Mouse (Mus musculus) kidney, postnatal 0 days (tissue): ENCODE measurements around the gene Slc6a9. TPM values are rescaled to one million over a fixed set of nuclear protein-coding genes. Genes with fewer than 3 reads are reported as not detected.

Source experiments
- ATAC-seq: fragments of 200-750 bp; cut with Nextera tagmentation; replicated peaks from 2 replicates; pipeline ENCODE4 v1.8.0; 2017; ENCODE audit warnings: low read depth, moderate number of reproducible peaks, moderate TSS enrichment, moderate library complexity; ENCODE audit not compliant: low FRiP score
- DNase-seq: peaks from one replicate; pipeline ENCODE4 v3.0.0-alpha.2; 2016; ENCODE audit warnings: low spot score
- H3K27ac ChIP-seq: fragments of 300-500 bp; sonication (generic); 2 replicates; pipeline ENCODE4 v1.5.1; 2014; ENCODE audit warnings: mild to moderate bottlenecking
- H3K27me3 ChIP-seq: fragments of 300-500 bp; sonication (generic); 2 replicates; pipeline ENCODE4 v1.6.1; 2014; ENCODE audit warnings: low read length, mixed read lengths; ENCODE audit not compliant: insufficient read depth
- H3K36me3 ChIP-seq: fragments of 300-500 bp; sonication (generic); 2 replicates; pipeline ENCODE4 v1.6.1; 2014; ENCODE audit warnings: low read length, mixed read lengths; ENCODE audit not compliant: insufficient read depth
- H3K4me1 ChIP-seq: fragments of 300-500 bp; sonication (generic); replicated peaks from 2 replicates; pipeline ENCODE4 v1.6.1; 2014; ENCODE audit warnings: antibody characterized with exemption, low read length, mixed read lengths; ENCODE audit not compliant: insufficient read depth
- H3K4me2 ChIP-seq: fragments of 300-500 bp; sonication (generic); 2 replicates; pipeline ENCODE4 v1.6.1; 2014; ENCODE audit warnings: mild to moderate bottlenecking, low read length, moderate library complexity, mixed read lengths
- H3K4me3 ChIP-seq: fragments of 300-500 bp; sonication (generic); replicated peaks from 2 replicates; pipeline ENCODE4 v1.5.1; 2014; ENCODE audit warnings: low read depth, low read length
- H3K9ac ChIP-seq: fragments of 300-500 bp; sonication (generic); 2 replicates; pipeline ENCODE4 v1.6.1; 2014; ENCODE audit warnings: low read depth, low read length
- H3K9me3 ChIP-seq: fragments of 300-500 bp; sonication (generic); replicated peaks from 2 replicates; pipeline ENCODE4 v1.6.1; 2016; ENCODE audit warnings: low read length, inconsistent platforms, mixed read lengths
- CTCF ChIP-seq: IDR thresholded peaks from 2 replicates; pipeline ENCODE4 v1.5.1; 2016; ENCODE audit warnings: antibody characterized with exemption, low read depth, mild to moderate bottlenecking, moderate library complexity
- WGBS: fragments of 180-500 bp; shearing (Covaris S2); extraction: QIAGEN DNeasy Blood & Tissue Kit; methylation state at CpG from one replicate; pipeline ENCODE4 v1.1.7; 2014; 5-methylcytosine and 5-hydroxymethylcytosine counted together
- polyA plus RNA-seq: library from polyadenylated mRNA; unstranded; fragments of >200 nt; fragmentation: Nextera tagmentation; extraction: Ambion mirVana; gene quantifications from 2 replicates; pipeline ENCODE4 v1.2.1, GENCODE M21; 2015

The Slc6a9 gene
- polyA plus RNA-seq, 1 experiment from 2014 or later: 8.6 TPM

GRCm38 (mm10) chr4:117887133-117887532 lies 52.8 kb downstream of the Slc6a9 start, which contains the start of gene Atp6v0b:
TSS of gene Atp6v0b (minus strand) at chr4:117887333.
- peak; percentile 90 for ATAC-seq
- under 1% methylated on average over 37 of the region's 37 CpGs for WGBS
- H3K4me1 ChIP-seq: peaks cover 16% of the 10 kb centered on the region

GRCm38 (mm10) chr4:117887920-117888319 lies 53.6 kb downstream of the Slc6a9 start:
- ATAC-seq (no peak), DNase-seq (no peak)
- WGBS: 75% methylated on average over 2 of the region's 2 CpGs
- Histone ChIP-seq H3K9me3 (no peaks in the 10 kb centered on the region), H3K27ac (no peak overlapping the region), H3K27me3 (no peaks in the 10 kb centered on the region), H3K36me3 (peaks cover 14% of the 10 kb centered on the region; the same call in 1 of the 2 replicates), H3K4me2 (peak overlapping the region; percentile 98), H3K4me1 (peaks cover 11% of the 10 kb centered on the region), H3K4me3 (no peak overlapping the region; the same call in 1 of the 2 replicates), H3K9ac (no peak overlapping the region)
- TF ChIP-seq CTCF: no peak

More at GRCm38 (mm10) chr4:117887133-117887532, 52.8 kb downstream of the Slc6a9 start, which contains the start of gene Atp6v0b:
- H3K9me3 ChIP-seq: no peaks in the 10 kb centered on the region
- H3K36me3 ChIP-seq: peaks cover 14% of the 10 kb centered on the region; the same call in 1 of the 2 replicates
- peak; percentile 93 for DNase-seq
- H3K4me3 ChIP-seq: peak within 1 kb of the TSS; percentile 91
- no peaks in the 10 kb centered on the region for H3K27me3 ChIP-seq
- peak within 1 kb of the TSS; percentile 98 for H3K4me2 ChIP-seq
- peak within 1 kb of the TSS; percentile 80 for H3K9ac ChIP-seq
- H3K27ac ChIP-seq: peak within 1 kb of the TSS; percentile 76
- no peak for TF ChIP-seq CTCF

GRCm38 (mm10) chr4:117889471-117889870 lies 55.2 kb downstream of the Slc6a9 start:
- Histone ChIP-seq H3K36me3 (peaks cover 14% of the 10 kb centered on the region; the same call in 1 of the 2 replicates), H3K9ac (no peak overlapping the region), H3K4me3 (no peak overlapping the region), H3K27me3 (no peaks in the 10 kb centered on the region), H3K9me3 (no peaks in the 10 kb centered on the region), H3K4me1 (peaks cover 11% of the 10 kb centered on the region), H3K27ac (no peak overlapping the region), H3K4me2 (no peak overlapping the region)
- no peak for DNase-seq
- no peak for ATAC-seq
- no peak for TF ChIP-seq CTCF
- WGBS: 91% methylated on average over 15 of the region's 15 CpGs

GRCm38 (mm10) chr4:117890031-117890430 lies 55.7 kb downstream of the Slc6a9 start:
- H3K27ac ChIP-seq: no peak overlapping the region
- H3K9ac ChIP-seq: no peak overlapping the region
- H3K36me3 ChIP-seq: peaks cover 15% of the 10 kb centered on the region; the same call in 1 of the 2 replicates
- H3K9me3 ChIP-seq: no peaks in the 10 kb centered on the region
- H3K4me2 ChIP-seq: no peak overlapping the region
- H3K4me3 ChIP-seq: no peak overlapping the region
- no peak for TF ChIP-seq CTCF
- ATAC-seq (no peak), DNase-seq (no peak)
- H3K27me3 ChIP-seq: no peaks in the 10 kb centered on the region
- H3K4me1 ChIP-seq: peaks cover 11% of the 10 kb centered on the region
- WGBS: 93% methylated on average over 14 of the region's 14 CpGs

- H3K4me2 ChIP-seq: peak overlapping the region; percentile 98; the same call in 1 of the 2 replicates
- TF ChIP-seq CTCF: no peak
- H3K9me3 ChIP-seq: no peaks in the 10 kb centered on the region
- peaks cover 17% of the 10 kb centered on the region; the same call in 1 of the 2 replicates for H3K36me3 ChIP-seq
- DNase-seq: no peak
- H3K4me1 ChIP-seq: peaks cover 11% of the 10 kb centered on the region
- WGBS: 80% methylated on average over 8 of the region's 8 CpGs
- H3K4me3 ChIP-seq: no peak overlapping the region
- H3K9ac ChIP-seq: no peak overlapping the region
- no peaks in the 10 kb centered on the region for H3K27me3 ChIP-seq
- no peak overlapping the region for H3K27ac ChIP-seq
- ATAC-seq: no peak
Observed at GRCm38 (mm10) chr4:117890750-117891149, 56.4 kb downstream of the Slc6a9 start.

- Histone ChIP-seq H3K36me3 (peaks cover 17% of the 10 kb centered on the region; the same call in 1 of the 2 replicates), H3K4me2 (peak within 1 kb of the TSS; percentile 98), H3K9ac (peak within 1 kb of the TSS; percentile 51), H3K9me3 (no peaks in the 10 kb centered on the region), H3K4me3 (peak within 1 kb of the TSS; percentile 60), H3K27me3 (no peaks in the 10 kb centered on the region), H3K27ac (no peak within 1 kb of the TSS), H3K4me1 (peaks cover 11% of the 10 kb centered on the region)
- DNase-seq (peak; percentile 97), ATAC-seq (peak; percentile 77)
- WGBS: under 1% methylated on average over 21 of the region's 21 CpGs
- TF ChIP-seq CTCF: no peak
Observed at GRCm38 (mm10) chr4:117891738-117892161, 57.4 kb downstream of the Slc6a9 start, which contains the start of gene Dph2. TSS of gene Dph2 (minus strand) at chr4:117892032.
